Mouse (Mus musculus) E14TG2a.4 (cell line): ENCODE data around the gene Gm815.

Source experiments
- CTCF ChIP-seq: conservative IDR thresholded peaks from 2 replicates; pipeline ENCODE4 v1.5.1; 2014; ENCODE audit warnings: low read length
- NANOG ChIP-seq: IDR thresholded peaks from 2 replicates; pipeline ENCODE4 v1.6.1; 2014; ENCODE audit warnings: borderline replicate concordance, low read length, mixed read lengths
- POU5F1 ChIP-seq: IDR thresholded peaks from 2 replicates; pipeline ENCODE4 v1.6.1; 2014; ENCODE audit warnings: low read length, borderline replicate concordance

- no peak for TF ChIP-seq CTCF
- no peak for TF ChIP-seq NANOG
- TF ChIP-seq POU5F1 = no peak
Observed at GRCm38 (mm10) chr19:26854661-26855060, 31.0 kb upstream of the Gm815 start.
